ENCODE assay signal across 8 mouse cellular contexts in genomic region chr5:150485198-150485597, GRCm38 (mm10). TPM values are rescaled to one million over a fixed set of nuclear protein-coding genes. Genes with fewer than 3 reads are reported as not detected.
A peak's percentile ranks its signal among the peaks of the same experiment; 100 is the strongest.
DNase-seq lines count a peak whose midpoint lies in the region; ATAC-seq and TF ChIP-seq lines count a peak whose summit lies in the region.

No protein-coding gene starts in this region.

- H3K4me3 ChIP-seq in heart, embryonic 10.5 days = no peak overlapping the region
- no peak overlapping the region for H3K4me3 ChIP-seq in kidney, embryonic 14.5 days (ENCODE audit: low read length)
- no peak overlapping the region for H3K4me3 ChIP-seq in stomach, postnatal 0 days (ENCODE audit: low read depth, low read length)

- no peaks in the 10 kb centered on the region for H3K9me3 ChIP-seq in heart, embryonic 10.5 days
- H3K9me3 ChIP-seq in kidney, embryonic 14.5 days (ENCODE audit: control insufficient read depth, low read length) = no peaks in the 10 kb centered on the region
- H3K9me3 ChIP-seq in stomach, postnatal 0 days (ENCODE audit: control insufficient read depth, low read length) = no peaks in the 10 kb centered on the region

- no peak overlapping the region for H3K9ac ChIP-seq in kidney, embryonic 14.5 days (ENCODE audit: low read depth, low read length)
- H3K9ac ChIP-seq in stomach, postnatal 0 days (ENCODE audit: low read length) = no peak overlapping the region

- DNase-seq in heart, adult 11 months = peak; percentile 92
- no peak for DNase-seq in heart, embryonic 10.5 days (ENCODE audit: low spot score)
- DNase-seq in CD4-positive, CD25-positive, alpha-beta regulatory T cell, adult 2 months (ENCODE audit: low read depth, low spot score) = peak; percentile 65
- peak; percentile 80 for DNase-seq in embryo, embryonic 11 days
- DNase-seq in stomach, postnatal 0 days (ENCODE audit: low spot score) = no peak
- DNase-seq in spleen, adult 18-20 months = no peak
- DNase-seq in layer of hippocampus, adult 9-11 months = no peak

- no peaks in the 10 kb centered on the region for H3K4me1 ChIP-seq in heart, embryonic 10.5 days
- H3K4me1 ChIP-seq in kidney, embryonic 14.5 days (ENCODE audit: control insufficient read depth, insufficient read depth, low read length) = peaks cover 1% of the 10 kb centered on the region; the same call in 1 of the 2 replicates
- no peaks in the 10 kb centered on the region for H3K4me1 ChIP-seq in stomach, postnatal 0 days (replicated peaks; ENCODE audit: control insufficient read depth, insufficient read depth)

- 62% methylated on average over 3 of the region's 3 CpGs for WGBS in heart, embryonic 10.5 days
- 68% methylated on average over 3 of the region's 3 CpGs for WGBS in kidney, embryonic 14.5 days
- 58% methylated on average over 3 of the region's 3 CpGs for WGBS in stomach, postnatal 0 days

- peak; percentile 75 for ATAC-seq in kidney, embryonic 14.5 days (ENCODE audit: low FRiP score, low TSS enrichment)
- no peak for ATAC-seq in stomach, postnatal 0 days (ENCODE audit: low FRiP score, low TSS enrichment)

- peaks cover 46% of the 10 kb centered on the region for H3K36me3 ChIP-seq in heart, embryonic 10.5 days
- no peaks in the 10 kb centered on the region for H3K36me3 ChIP-seq in kidney, embryonic 14.5 days (ENCODE audit: control insufficient read depth, insufficient read depth, low read length)
- 0 out of 2 replicates have a peak, but pooled peaks cover 3% of the 10 kb centered on the region for H3K36me3 ChIP-seq in stomach, postnatal 0 days (ENCODE audit: control insufficient read depth, insufficient read depth, low read length)

- peak; percentile 81 for TF ChIP-seq CTCF in stomach, postnatal 0 days (IDR thresholded peaks at IDR 0.05; ENCODE audit: low read depth)

- H3K4me2 ChIP-seq in kidney, embryonic 14.5 days (replicated peaks; ENCODE audit: low read depth, low read length) = no peak overlapping the region
- no peak overlapping the region for H3K4me2 ChIP-seq in stomach, postnatal 0 days (replicated peaks; ENCODE audit: low read depth)

- no peaks in the 10 kb centered on the region for H3K27me3 ChIP-seq in heart, embryonic 10.5 days (ENCODE audit: insufficient read depth, poor library complexity, severe bottlenecking)
- no peaks in the 10 kb centered on the region for H3K27me3 ChIP-seq in kidney, embryonic 14.5 days (ENCODE audit: control insufficient read depth, insufficient read depth, low read length)
- H3K27me3 ChIP-seq in stomach, postnatal 0 days (ENCODE audit: control insufficient read depth, insufficient read depth, low read length) = no peaks in the 10 kb centered on the region

- TF ChIP-seq EP300 in stomach, postnatal 0 days (optimal IDR thresholded peaks at IDR 0.05) = no peak

- H3K27ac ChIP-seq in heart, embryonic 10.5 days = no peak overlapping the region
- H3K27ac ChIP-seq in kidney, embryonic 14.5 days (ENCODE audit: low read depth, low read length) = no peak overlapping the region
- H3K27ac ChIP-seq in stomach, postnatal 0 days (replicated peaks) = no peak overlapping the region

RNA-seq across cellular contexts. Expression of gene Zar1l, which starts 32.8 kb away (rescaled TPM):
- polyA plus RNA-seq in heart, embryonic 10.5 days (2016; fragmentation: Nextera tagmentation; extraction: Ambion mirVana) = not detected in 2 replicates
- polyA plus RNA-seq in kidney, embryonic 14.5 days (2014; fragmentation: Nextera tagmentation; extraction: Ambion mirVana) = not detected in 2 replicates
- polyA plus RNA-seq in stomach, postnatal 0 days (2015; fragmentation: Nextera tagmentation; extraction: Ambion mirVana) = not detected in 2 replicates

RNA-seq across cellular contexts. Expression of gene Brca2, which starts 37.2 kb away (rescaled TPM):
- polyA plus RNA-seq in heart, embryonic 10.5 days (2016; fragmentation: Nextera tagmentation; extraction: Ambion mirVana) = 27.8 and 27.9 TPM in 2 replicates
- polyA plus RNA-seq in kidney, embryonic 14.5 days (2014; fragmentation: Nextera tagmentation; extraction: Ambion mirVana) = 24.5 and 28.6 TPM in 2 replicates
- polyA plus RNA-seq in stomach, postnatal 0 days (2015; fragmentation: Nextera tagmentation; extraction: Ambion mirVana) = 6.1 and 6.6 TPM in 2 replicates

Comparison
In these comparisons a context has a peak if more than half of its experiments do, and no peak if none do; other contexts are left out.
1. DNase-seq: peak in heart, adult 11 months (single experiment), CD4-positive, CD25-positive, alpha-beta regulatory T cell, adult 2 months (single experiment) and embryo, embryonic 11 days (single experiment); none in heart, embryonic 10.5 days (single experiment), stomach, postnatal 0 days (single experiment), spleen, adult 18-20 months (0 of 2) and layer of hippocampus, adult 9-11 months (single experiment).